Mouse (Mus musculus) ES-E14 (cell line): ENCODE measurements around the gene Dusp11. TPM values are rescaled to one million over a fixed set of nuclear protein-coding genes. Genes with fewer than 3 reads are reported as not detected.
"Not testable (repeated sequence)": the region's sequence is repeated elsewhere in the genome, so short reads cannot be mapped to it uniquely, and the experiment has no call there.

ENCODE experiments used
- DNase-seq: peaks from one replicate; pipeline ENCODE4 v3.0.0-alpha.2; 2013; ENCODE audit warnings: low read depth, low spot score
- H3K27ac ChIP-seq: 2 replicates; pipeline ENCODE4 v1.5.1; 2012; ENCODE audit warnings: low read depth, mild to moderate bottlenecking, low read length, moderate library complexity, mixed read lengths; ENCODE audit not compliant: poor library complexity, insufficient read depth, severe bottlenecking
- H3K36me3 ChIP-seq: 2 replicates; pipeline ENCODE4 v1.6.1; 2012; ENCODE audit warnings: mild to moderate bottlenecking, low read length, moderate library complexity, mixed read lengths; ENCODE audit not compliant: control insufficient read depth, poor library complexity, insufficient read depth, severe bottlenecking
- H3K4me1 ChIP-seq, 2 experiments: fragments of 150-350 bp in 1 of 2; sonication (generic) in 1 of 2; 2 replicates each; pipeline ENCODE4 v1.6.1; 2012; ENCODE audit warnings: low read length in 2 of 2, mild to moderate bottlenecking in 1 of 2, mixed read lengths in 1 of 2; ENCODE audit not compliant: control insufficient read depth in 2 of 2, insufficient read depth in 2 of 2, poor library complexity in 1 of 2
- H3K4me3 ChIP-seq, 2 experiments: fragments of 150-350 bp in 1 of 2; sonication (generic) in 1 of 2; 2 replicates each; pipeline ENCODE4 v1.5.1; 2012; ENCODE audit warnings: low read length in 2 of 2, low read depth in 1 of 2, mild to moderate bottlenecking in 1 of 2, mixed read lengths in 1 of 2; ENCODE audit not compliant: insufficient read depth in 1 of 2, poor library complexity in 1 of 2, severe bottlenecking in 1 of 2
- H3K9ac ChIP-seq: 2 replicates; pipeline ENCODE4 v1.6.1; 2012; ENCODE audit warnings: low read depth, mild to moderate bottlenecking, low read length, mixed read lengths; ENCODE audit not compliant: poor library complexity, insufficient read depth, severe bottlenecking
- H3K9me3 ChIP-seq: fragments of 150-350 bp; sonication (generic); 2 replicates; pipeline ENCODE4 v1.6.1; 2012; ENCODE audit warnings: low read depth, mild to moderate bottlenecking, low read length; ENCODE audit not compliant: control insufficient read depth, insufficient read depth
- CHD2 ChIP-seq: IDR thresholded peaks from 2 replicates; pipeline ENCODE4 v1.6.1; 2014; ENCODE audit warnings: mild to moderate bottlenecking, low read depth, low read length, inconsistent platforms
- HCFC1 ChIP-seq: IDR thresholded peaks from 2 replicates; pipeline ENCODE4 v1.6.1; 2012; ENCODE audit warnings: low read length, inconsistent platforms, borderline replicate concordance; ENCODE audit not compliant: insufficient read depth
- MAFK ChIP-seq: IDR thresholded peaks from 2 replicates; pipeline ENCODE4 v1.6.1; 2014; ENCODE audit warnings: mild to moderate bottlenecking, low read depth, low read length, inconsistent platforms; ENCODE audit not compliant: insufficient read depth
- ZC3H11A ChIP-seq: IDR thresholded peaks from 2 replicates; pipeline ENCODE4 v1.6.1; 2012; ENCODE audit warnings: low read depth, mild to moderate bottlenecking, inconsistent platforms, low read length, borderline replicate concordance
- ZNF384 ChIP-seq: IDR thresholded peaks from 2 replicates; pipeline ENCODE4 v1.6.1; 2012; ENCODE audit warnings: low read depth, low read length, inconsistent platforms
- in situ Hi-C, 2 experiments: fragments of 600-800 bp; cut with MboI; formaldehyde crosslinking; loops; one replicate each; pipeline ENCODE4 v1.15.1; 2025; ENCODE audit warnings: low sequenced_read_pairs in 2 of 2, inconsistent platforms in 1 of 2; ENCODE audit not compliant: unreplicated experiment in 2 of 2
- total RNA-seq: library from RNA; depleted of rRNA; stranded (reverse); fragments of 300-350 nt; gene quantifications from 2 replicates; pipeline ENCODE4 v1.2.3, GENCODE M21; 2012

Dusp11 gene
- total RNA-seq, 1 experiment, result 29.4 TPM

DNA sequence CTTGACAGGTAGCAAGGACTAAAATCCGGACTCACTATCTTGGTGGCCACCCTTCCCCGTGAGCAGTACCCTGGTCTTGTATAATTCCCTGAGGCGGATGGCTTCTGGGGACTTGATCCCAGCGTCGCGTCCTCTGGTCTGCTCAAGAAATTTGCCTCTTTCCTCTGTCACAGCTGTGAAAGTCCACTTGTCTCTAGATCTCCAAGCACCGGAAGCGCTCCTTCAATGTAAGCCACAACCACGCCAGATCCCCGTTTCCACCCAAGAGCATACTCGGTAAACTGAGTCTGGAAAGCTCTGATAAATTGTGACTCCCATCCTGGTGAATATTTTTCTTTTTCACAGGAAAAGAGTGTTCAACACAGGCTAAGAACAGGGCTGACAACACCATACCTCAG is 46.3 kb downstream of the Dusp11 start:
- no peak overlapping the region for H3K27ac ChIP-seq
- H3K9ac ChIP-seq, result peak overlapping the region; percentile 81
- H3K4me3 ChIP-seq, result peak overlapping the region; percentile 69 to 87
- 0 out of 4 replicates have a peak, but pooled peaks cover 0 to 2% of the 10 kb centered on the region in 2 experiments for H3K4me1 ChIP-seq
- no peaks in the 10 kb centered on the region for H3K9me3 ChIP-seq
- TF ChIP-seq MAFK, result no peak
- no peak for TF ChIP-seq ZC3H11A
- TF ChIP-seq CHD2, result no peak
- no peak for TF ChIP-seq ZNF384
- H3K36me3 ChIP-seq, result no peaks in the 10 kb centered on the region
- in situ Hi-C loops, result no loop called here
- no peak for DNase-seq

DNA sequence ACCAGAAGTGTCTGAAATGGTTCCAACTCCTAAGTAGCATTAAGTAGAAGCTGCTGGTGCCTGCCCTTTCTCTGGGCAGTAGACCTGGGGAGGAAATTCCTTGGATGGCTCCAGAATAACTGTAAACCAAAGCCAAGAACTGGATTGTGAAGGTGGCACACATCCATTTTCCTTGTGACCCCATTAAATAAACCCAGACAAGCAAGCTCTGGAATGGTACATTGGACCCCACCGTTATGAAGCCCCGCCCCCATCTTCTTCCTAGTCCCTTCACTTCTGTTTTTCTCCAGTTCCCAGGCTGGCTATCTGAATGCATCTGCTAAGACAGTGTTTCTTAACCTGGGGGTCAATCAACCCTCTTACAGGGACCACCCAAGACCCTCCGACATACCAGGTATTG is 49.9 kb downstream of the Dusp11 start, which contains the start of gene Tprkb:
Tprkb (plus strand) TSS at position 279 of the 400 bp plus-strand sequence.
- TF ChIP-seq ZNF384, result no peak
- no peak for TF ChIP-seq MAFK
- no peak for TF ChIP-seq ZC3H11A
- Histone ChIP-seq H3K36me3 (no peaks in the 10 kb centered on the region), H3K27ac (no peak within 1 kb of the TSS), H3K4me1 (no peaks in the 10 kb centered on the region), H3K9ac (no peak within 1 kb of the TSS), H3K9me3 (no peaks in the 10 kb centered on the region), H3K4me3 (no peak within 1 kb of the TSS)
- no peak for DNase-seq
- in situ Hi-C loops, result no loop called here

- TF ChIP-seq ZNF384 (no peak), HCFC1 (no peak)
- Histone ChIP-seq H3K4me3 (no peak overlapping the region), H3K27ac (no peak overlapping the region), H3K9ac (no peak overlapping the region), H3K9me3 (no peaks in the 10 kb centered on the region), H3K36me3 (no peaks in the 10 kb centered on the region), H3K4me1 (no peaks in the 10 kb centered on the region)
- in situ Hi-C loops, result no loop called here
- no peak for DNase-seq
Measured at GRCm38 (mm10) chr6:85909704-85910103, 51.8 kb downstream of the Dusp11 start.

GRCm38 (mm10) chr6:85908341-85908740 is 53.1 kb downstream of the Dusp11 start:
- in situ Hi-C loops, result no loop called here
- H3K4me3 ChIP-seq, result no peak overlapping the region
- no peaks in the 10 kb centered on the region for H3K36me3 ChIP-seq
- no peaks in the 10 kb centered on the region for H3K9me3 ChIP-seq
- no peak overlapping the region for H3K27ac ChIP-seq
- peaks cover 3 to 6% of the 10 kb centered on the region in 2 experiments; a peak in 1 of 4 replicates for H3K4me1 ChIP-seq
- H3K9ac ChIP-seq, result no peak overlapping the region
- DNase-seq, result no peak
- TF ChIP-seq ZC3H11A, result no peak
- TF ChIP-seq MAFK, result no peak
- no peak for TF ChIP-seq CHD2
- no peak for TF ChIP-seq ZNF384
- TF ChIP-seq HCFC1, result no peak

GRCm38 (mm10) chr6:85906911-85907351 is 54.5 kb downstream of the Dusp11 start:
- H3K4me1 ChIP-seq, in situ Hi-C loops, H3K27ac ChIP-seq, H3K9ac ChIP-seq, H3K9me3 ChIP-seq, H3K36me3 ChIP-seq, H3K4me3 ChIP-seq, DNase-seq: not testable (repeated sequence)

GRCm38 (mm10) chr6:85904642-85905061 is 56.8 kb downstream of the Dusp11 start, which contains the start of gene Nat8f4:
Gene Nat8f4, minus strand, starts transcription at chr6:85904884.
- H3K27ac ChIP-seq, H3K36me3 ChIP-seq, in situ Hi-C loops, H3K9me3 ChIP-seq, H3K4me1 ChIP-seq, DNase-seq: not testable (repeated sequence)
- Histone ChIP-seq H3K4me3 (peak within 1 kb of the TSS; percentile 66 to 79), H3K9ac (peak within 1 kb of the TSS; percentile 79)
